Mouse (Mus musculus): Measurements from ENCODE around the gene Ctsz. TPM values are rescaled to one million over a fixed set of nuclear protein-coding genes. Genes with fewer than 3 reads are reported as not detected.

The Ctsz gene
- polyA plus RNA-seq, 1 experiment = 78.9 TPM

- Histone ChIP-seq H3K4me3 (ENCODE audit: insufficient read depth, low read length) (peak within 1 kb of the TSS; percentile 99), H3K4me1 (ENCODE audit: control insufficient read depth, insufficient read depth, low read length) (0 out of 2 replicates have a peak, but pooled peaks cover 1% of the 10 kb centered on the region), H3K27ac (ENCODE audit: insufficient read depth, low read length) (peak within 1 kb of the TSS; percentile 58; the same call in 1 of the 2 replicates)
- no peak for TF ChIP-seq CTCF (IDR thresholded peaks at IDR 0.05; ENCODE audit: extremely low read depth, insufficient read depth, low read length)
- TF ChIP-seq POLR2A (IDR thresholded peaks at IDR 0.05; ENCODE audit: extremely low read depth, insufficient read depth, low read length) = peak; percentile 47; the same call in 1 of the 2 replicates
Observed at GRCm38 (mm10) chr2:174463789-174464523, 25.1 kb upstream of the Ctsz start, which contains the start of gene Atp5e. TSS of gene Atp5e (minus strand) at chr2:174464105.

GRCm38 (mm10) chr2:174463370-174463769, 24.5 kb upstream of the Ctsz start:
- Histone ChIP-seq H3K4me1 (ENCODE audit: control insufficient read depth, insufficient read depth, low read length) (0 out of 2 replicates have a peak, but pooled peaks cover 1% of the 10 kb centered on the region), H3K4me3 (ENCODE audit: insufficient read depth, low read length) (peak overlapping the region; percentile 99), H3K27ac (ENCODE audit: insufficient read depth, low read length) (peak overlapping the region; percentile 58; the same call in 1 of the 2 replicates)
- TF ChIP-seq CTCF (IDR thresholded peaks at IDR 0.05; ENCODE audit: extremely low read depth, insufficient read depth, low read length) (no peak), POLR2A (IDR thresholded peaks at IDR 0.05; ENCODE audit: extremely low read depth, insufficient read depth, low read length) (no peak)

GRCm38 (mm10) chr2:174459365-174459764, 20.5 kb upstream of the Ctsz start:
- H3K4me1 ChIP-seq (ENCODE audit: control insufficient read depth, insufficient read depth, low read length) = 0 out of 2 replicates have a peak, but pooled peaks cover 1% of the 10 kb centered on the region
- H3K27ac ChIP-seq (ENCODE audit: insufficient read depth, low read length) = no peak overlapping the region
- no peak overlapping the region for H3K4me3 ChIP-seq (ENCODE audit: insufficient read depth, low read length)
- TF ChIP-seq CTCF (IDR thresholded peaks at IDR 0.05; ENCODE audit: extremely low read depth, insufficient read depth, low read length) (no peak), POLR2A (IDR thresholded peaks at IDR 0.05; ENCODE audit: extremely low read depth, insufficient read depth, low read length) (no peak)

- Histone ChIP-seq H3K27ac (ENCODE audit: insufficient read depth, low read length) (no peak overlapping the region), H3K4me3 (ENCODE audit: insufficient read depth, low read length) (no peak overlapping the region), H3K4me1 (ENCODE audit: control insufficient read depth, insufficient read depth, low read length) (no peaks in the 10 kb centered on the region)
- TF ChIP-seq CTCF (IDR thresholded peaks at IDR 0.05; ENCODE audit: extremely low read depth, insufficient read depth, low read length) = no peak
- TF ChIP-seq POLR2A (IDR thresholded peaks at IDR 0.05; ENCODE audit: extremely low read depth, insufficient read depth, low read length) = no peak
Observed at GRCm38 (mm10) chr2:174453681-174454080, 14.8 kb upstream of the Ctsz start.

GRCm38 (mm10) chr2:174450353-174450752, 11.5 kb upstream of the Ctsz start, which contains the start of gene Tubb1:
TSS of gene Tubb1 (plus strand) at chr2:174450695.
- H3K27ac ChIP-seq (ENCODE audit: insufficient read depth, low read length) = no peak within 1 kb of the TSS
- TF ChIP-seq POLR2A (IDR thresholded peaks at IDR 0.05; ENCODE audit: extremely low read depth, insufficient read depth, low read length) = no peak
- TF ChIP-seq CTCF (IDR thresholded peaks at IDR 0.05; ENCODE audit: extremely low read depth, insufficient read depth, low read length) = no peak
- H3K4me1 ChIP-seq (ENCODE audit: control insufficient read depth, insufficient read depth, low read length) = no peaks in the 10 kb centered on the region
- no peak within 1 kb of the TSS for H3K4me3 ChIP-seq (ENCODE audit: insufficient read depth, low read length)

GRCm38 (mm10) chr2:174448405-174448804, 9.6 kb upstream of the Ctsz start:
- Histone ChIP-seq H3K4me3 (ENCODE audit: insufficient read depth, low read length) (no peak overlapping the region), H3K4me1 (ENCODE audit: control insufficient read depth, insufficient read depth, low read length) (no peaks in the 10 kb centered on the region), H3K27ac (ENCODE audit: insufficient read depth, low read length) (no peak overlapping the region)
- TF ChIP-seq POLR2A (IDR thresholded peaks at IDR 0.05; ENCODE audit: extremely low read depth, insufficient read depth, low read length) (no peak), CTCF (IDR thresholded peaks at IDR 0.05; ENCODE audit: extremely low read depth, insufficient read depth, low read length) (no peak)

- Histone ChIP-seq H3K27ac (ENCODE audit: insufficient read depth, low read length) (no peak overlapping the region), H3K4me1 (ENCODE audit: control insufficient read depth, insufficient read depth, low read length) (no peaks in the 10 kb centered on the region), H3K4me3 (ENCODE audit: insufficient read depth, low read length) (no peak overlapping the region)
- no peak for TF ChIP-seq POLR2A (IDR thresholded peaks at IDR 0.05; ENCODE audit: extremely low read depth, insufficient read depth, low read length)
- TF ChIP-seq CTCF (IDR thresholded peaks at IDR 0.05; ENCODE audit: extremely low read depth, insufficient read depth, low read length) = no peak
Observed at GRCm38 (mm10) chr2:174446905-174447304, 8.1 kb upstream of the Ctsz start.

GRCm38 (mm10) chr2:174446492-174446891, 7.7 kb upstream of the Ctsz start:
- Histone ChIP-seq H3K4me3 (ENCODE audit: insufficient read depth, low read length) (no peak overlapping the region), H3K4me1 (ENCODE audit: control insufficient read depth, insufficient read depth, low read length) (no peaks in the 10 kb centered on the region), H3K27ac (ENCODE audit: insufficient read depth, low read length) (no peak overlapping the region)
- no peak for TF ChIP-seq POLR2A (IDR thresholded peaks at IDR 0.05; ENCODE audit: extremely low read depth, insufficient read depth, low read length)
- no peak for TF ChIP-seq CTCF (IDR thresholded peaks at IDR 0.05; ENCODE audit: extremely low read depth, insufficient read depth, low read length)

- no peak overlapping the region for H3K4me3 ChIP-seq (ENCODE audit: insufficient read depth, low read length)
- TF ChIP-seq POLR2A (IDR thresholded peaks at IDR 0.05; ENCODE audit: extremely low read depth, insufficient read depth, low read length) (no peak), CTCF (IDR thresholded peaks at IDR 0.05; ENCODE audit: extremely low read depth, insufficient read depth, low read length) (no peak)
- no peaks in the 10 kb centered on the region for H3K4me1 ChIP-seq (ENCODE audit: control insufficient read depth, insufficient read depth, low read length)
- no peak overlapping the region for H3K27ac ChIP-seq (ENCODE audit: insufficient read depth, low read length)
Observed at GRCm38 (mm10) chr2:174445018-174445417, 6.2 kb upstream of the Ctsz start.

GRCm38 (mm10) chr2:174444359-174444758, 5.5 kb upstream of the Ctsz start:
- TF ChIP-seq POLR2A (IDR thresholded peaks at IDR 0.05; ENCODE audit: extremely low read depth, insufficient read depth, low read length) (no peak), CTCF (IDR thresholded peaks at IDR 0.05; ENCODE audit: extremely low read depth, insufficient read depth, low read length) (no peak)
- Histone ChIP-seq H3K27ac (ENCODE audit: insufficient read depth, low read length) (no peak overlapping the region), H3K4me3 (ENCODE audit: insufficient read depth, low read length) (no peak overlapping the region), H3K4me1 (ENCODE audit: control insufficient read depth, insufficient read depth, low read length) (no peaks in the 10 kb centered on the region)
